Mouse (Mus musculus) limb, embryonic 15.5 days (tissue): ENCODE results near the gene C1ql1. TPM values are rescaled to one million over a fixed set of nuclear protein-coding genes. Genes with fewer than 3 reads are reported as not detected.

Source experiments
- ATAC-seq: fragments of 200-750 bp; cut with Nextera tagmentation; 2 replicates; pipeline ENCODE4 v1.8.0; 2017; ENCODE audit warnings: low read depth, moderate TSS enrichment; ENCODE audit not compliant: insufficient number of reproducible peaks, low FRiP score, low TSS enrichment
- H3K27ac ChIP-seq: fragments of 300-500 bp; sonication (generic); 2 replicates; pipeline ENCODE4 v1.5.1; 2015; ENCODE audit warnings: moderate library complexity, mild to moderate bottlenecking, inconsistent platforms
- H3K27me3 ChIP-seq: fragments of 300-500 bp; sonication (generic); 2 replicates; pipeline ENCODE4 v1.6.1; 2015; ENCODE audit warnings: inconsistent platforms
- H3K36me3 ChIP-seq: fragments of 300-500 bp; sonication (generic); 2 replicates; pipeline ENCODE4 v1.6.1; 2015; ENCODE audit warnings: inconsistent platforms
- H3K4me1 ChIP-seq: fragments of 300-500 bp; sonication (generic); 2 replicates; pipeline ENCODE4 v1.6.1; 2015; ENCODE audit warnings: inconsistent platforms
- H3K4me2 ChIP-seq: fragments of 300-500 bp; sonication (generic); 2 replicates; pipeline ENCODE4 v1.6.1; 2015; ENCODE audit warnings: mild to moderate bottlenecking, inconsistent platforms
- H3K4me3 ChIP-seq: fragments of 300-500 bp; sonication (generic); 2 replicates; pipeline ENCODE4 v1.5.1; 2015; ENCODE audit warnings: mild to moderate bottlenecking, inconsistent platforms
- H3K9ac ChIP-seq: fragments of 300-500 bp; sonication (generic); 2 replicates; pipeline ENCODE4 v1.6.1; 2015; ENCODE audit warnings: inconsistent platforms
- H3K9me3 ChIP-seq: fragments of 300-500 bp; sonication (generic); 2 replicates; pipeline ENCODE4 v1.6.1; 2016; ENCODE audit warnings: inconsistent platforms
- WGBS: fragments of 180-500 bp; shearing (Covaris S2); methylation state at CpG from one replicate; pipeline ENCODE4 v1.1.7; 2015; 5-methylcytosine and 5-hydroxymethylcytosine counted together
- polyA plus RNA-seq: library from polyadenylated mRNA; unstranded; fragments of >200 nt; fragmentation: Nextera tagmentation; extraction: Ambion mirVana; gene quantifications from 2 replicates; pipeline ENCODE4 v1.2.1, GENCODE M21; 2015

Gene C1ql1
- polyA plus RNA-seq, 1 experiment from 2014 or later: 1.2 TPM

DNA sequence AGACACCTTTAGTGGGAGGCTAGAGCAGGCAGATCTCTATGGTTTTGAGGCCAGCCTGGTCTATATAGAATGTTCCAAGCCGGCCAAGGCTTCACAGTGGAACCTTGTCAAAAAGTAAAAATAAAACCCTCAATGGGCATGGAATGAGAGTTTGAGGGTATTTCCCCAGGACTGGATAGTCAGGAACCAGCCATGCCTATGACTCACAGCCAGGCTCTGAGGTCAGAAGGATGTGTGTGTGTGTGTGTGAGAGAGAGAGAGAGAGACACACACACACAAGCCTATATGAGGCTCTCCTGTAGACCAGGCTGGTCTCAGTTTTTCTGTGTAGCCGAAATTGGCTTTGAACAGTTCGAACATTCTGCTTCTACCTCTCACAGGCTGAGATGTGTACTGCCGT is 51.8 kb downstream of the C1ql1 start:
- Histone ChIP-seq H3K4me1 (peaks cover 7% of the 10 kb centered on the region; the same call in 1 of the 2 replicates), H3K4me3 (no peak overlapping the region), H3K27ac (no peak overlapping the region), H3K27me3 (peaks cover 41% of the 10 kb centered on the region), H3K4me2 (no peak overlapping the region), H3K36me3 (no peaks in the 10 kb centered on the region), H3K9me3 (no peaks in the 10 kb centered on the region), H3K9ac (no peak overlapping the region)
- ATAC-seq: no peak
- WGBS: 86% methylated on average over 4 of the region's 4 CpGs

- Histone ChIP-seq H3K36me3 (no peaks in the 10 kb centered on the region), H3K4me1 (peaks cover 7% of the 10 kb centered on the region; the same call in 1 of the 2 replicates), H3K4me3 (peak overlapping the region; percentile 46), H3K27me3 (peaks cover 53% of the 10 kb centered on the region), H3K4me2 (peak overlapping the region; percentile 75), H3K9ac (peak overlapping the region; percentile 51), H3K9me3 (no peaks in the 10 kb centered on the region), H3K27ac (no peak overlapping the region)
- ATAC-seq: no peak
- 2% methylated on average over 43 of the region's 43 CpGs for WGBS
These were observed 53.4 kb downstream of the C1ql1 start for GRCm38 (mm10) chr11:102893015-102893651.

DNA sequence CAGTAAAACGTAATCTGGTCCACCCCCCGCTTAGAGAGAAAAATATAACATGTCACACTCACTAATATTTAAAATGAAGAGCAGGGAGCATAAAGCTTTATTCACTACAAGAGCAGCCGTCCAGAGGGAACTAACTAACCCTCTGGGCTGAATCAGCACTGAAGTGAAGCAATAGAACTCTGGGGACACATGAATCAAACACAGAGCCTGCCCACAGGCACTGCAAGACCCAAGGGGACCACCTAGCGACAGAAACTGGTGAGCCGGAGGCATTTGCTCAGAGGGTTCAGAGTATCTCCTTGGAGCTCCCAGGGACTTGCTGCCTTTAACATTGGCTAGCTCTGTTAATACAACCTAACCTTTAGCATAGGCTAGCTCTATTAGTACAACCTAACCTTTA is 56.4 kb downstream of the C1ql1 start:
- no peak for ATAC-seq
- Histone ChIP-seq H3K27ac (no peak overlapping the region), H3K9ac (no peak overlapping the region), H3K27me3 (peaks cover 41% of the 10 kb centered on the region), H3K4me3 (no peak overlapping the region), H3K4me2 (no peak overlapping the region), H3K36me3 (no peaks in the 10 kb centered on the region), H3K9me3 (no peaks in the 10 kb centered on the region), H3K4me1 (peaks cover 7% of the 10 kb centered on the region; the same call in 1 of the 2 replicates)
- 55% methylated on average over 5 of the region's 5 CpGs for WGBS

Other genes starting within 250 kb of the C1ql1 start
- 40.7 and 46.7 TPM in 2 replicates for gene Ccdc43, start 248.9 kb downstream of the C1ql1 start, polyA plus RNA-seq
- 5.1 and 6.0 TPM in 2 replicates for gene Adam11, start 185.2 kb downstream of the C1ql1 start, polyA plus RNA-seq
- 46.3 and 57.6 TPM in 2 replicates for gene Gjc1, start 127.0 kb downstream of the C1ql1 start, polyA plus RNA-seq
- 0.84 and 1.6 TPM in 2 replicates for gene Higd1b, start 110.8 kb downstream of the C1ql1 start, polyA plus RNA-seq
- 141 and 146 TPM in 2 replicates for gene Eftud2, start 65.7 kb downstream of the C1ql1 start, polyA plus RNA-seq
- 0.48 and 0.81 TPM in 2 replicates for gene Ccdc103, start 65.5 kb downstream of the C1ql1 start, polyA plus RNA-seq
- gene Fam187a, start 61.5 kb downstream of the C1ql1 start, polyA plus RNA-seq: not detected in 2 replicates
- 0.28 and 0.65 TPM in 2 replicates for gene Gfap, start 45.8 kb downstream of the C1ql1 start, polyA plus RNA-seq
- 8.0 and 8.4 TPM in 2 replicates for gene Kif18b, start 21.6 kb downstream of the C1ql1 start, polyA plus RNA-seq
- 47.6 and 54.0 TPM in 2 replicates for gene Nmt1, start 81.5 kb upstream of the C1ql1 start, polyA plus RNA-seq
- gene Dcakd, start 81.6 kb upstream of the C1ql1 start, polyA plus RNA-seq: 129 and 136 TPM in 2 replicates
- 6.5 and 7.6 TPM in 2 replicates for gene Plcd3, start 155.0 kb upstream of the C1ql1 start, polyA plus RNA-seq
- gene Acbd4, start 155.0 kb upstream of the C1ql1 start, polyA plus RNA-seq: 27.8 and 34.6 TPM in 2 replicates
- gene Hexim1, start 169.5 kb upstream of the C1ql1 start, polyA plus RNA-seq: 5.0 and 5.8 TPM in 2 replicates
- 11.7 and 12.2 TPM in 2 replicates for gene Hexim2, start 185.7 kb upstream of the C1ql1 start, polyA plus RNA-seq
- 2.4 and 3.0 TPM in 2 replicates for gene Fmnl1, start 224.4 kb upstream of the C1ql1 start, polyA plus RNA-seq